Mouse (Mus musculus) right cerebral cortex, postnatal 25 days (tissue): ENCODE measurements at regions not wholly inside any gene's neighbourhood (a gene's known extent, or its start where the extent isn't known, plus 50 kb on each side); places are given as distances from the start of the nearest gene placed in this dataset.
A peak's percentile ranks its signal among the peaks of the same experiment; 100 is the strongest.

Experiments used
- DNase-seq: peaks from one replicate; pipeline ENCODE4 v3.0.0; 2022

GRCm38 (mm10) chr15:56136420-56136970 is 1340.9 kb downstream of the Slc22a22 start:
- DNase-seq, result no peak

- no peak for DNase-seq
Measured at GRCm38 (mm10) chr15:56128029-56128428, 1349.4 kb downstream of the Slc22a22 start.

- DNase-seq, result no peak
Measured at GRCm38 (mm10) chr15:56119287-56120065, 1357.9 kb downstream of the Slc22a22 start.

GRCm38 (mm10) chr15:56108313-56108712 is 1369.1 kb downstream of the Slc22a22 start:
- DNase-seq, result no peak

GRCm38 (mm10) chr15:56107719-56108118 is 1369.7 kb downstream of the Slc22a22 start:
- no peak for DNase-seq

- DNase-seq, result no peak
Measured at GRCm38 (mm10) chr15:56100133-56100735, 1377.2 kb downstream of the Slc22a22 start.

GRCm38 (mm10) chr15:56077838-56078567 is 1399.4 kb downstream of the Slc22a22 start:
- DNase-seq, result no peak

- no peak for DNase-seq
Measured at GRCm38 (mm10) chr15:56077081-56077480, 1400.3 kb downstream of the Slc22a22 start.

GRCm38 (mm10) chr15:56076680-56077079 is 1400.7 kb downstream of the Slc22a22 start:
- no peak for DNase-seq

GRCm38 (mm10) chr15:56069511-56069910 is 1407.9 kb downstream of the Slc22a22 start:
- DNase-seq, result no peak

GRCm38 (mm10) chr15:56067214-56067613 is 1410.2 kb downstream of the Slc22a22 start:
- no peak for DNase-seq

GRCm38 (mm10) chr15:56066540-56066939 is 1410.9 kb downstream of the Slc22a22 start:
- no peak for DNase-seq

- DNase-seq, result no peak
Measured at GRCm38 (mm10) chr15:56065872-56066534, 1411.4 kb downstream of the Slc22a22 start.

GRCm38 (mm10) chr15:56062576-56062975 is 1414.8 kb downstream of the Slc22a22 start:
- DNase-seq, result no peak

GRCm38 (mm10) chr15:56061326-56061725 is 1416.1 kb downstream of the Slc22a22 start:
- DNase-seq, result no peak

GRCm38 (mm10) chr15:56050716-56051115 is 1426.7 kb downstream of the Slc22a22 start:
- DNase-seq, result no peak

GRCm38 (mm10) chr15:56047832-56048231 is 1429.6 kb downstream of the Slc22a22 start:
- no peak for DNase-seq

- DNase-seq, result peak; percentile 68
Measured at GRCm38 (mm10) chr15:56046679-56047532, 1430.5 kb downstream of the Slc22a22 start.

- DNase-seq, result no peak
Measured at GRCm38 (mm10) chr15:56045510-56046245, 1431.7 kb downstream of the Slc22a22 start.

- no peak for DNase-seq
Measured at GRCm38 (mm10) chr15:56043282-56043681, 1434.1 kb downstream of the Slc22a22 start.

GRCm38 (mm10) chr15:56042449-56042848 is 1435.0 kb downstream of the Slc22a22 start:
- DNase-seq, result no peak
